Mouse (Mus musculus) cerebellum, adult 2 months (tissue): Measurements from ENCODE around the gene Hoxa7.

ENCODE experiments used
- CTCF ChIP-seq: fragments of 200-500 bp; IDR thresholded peaks from 2 replicates; pipeline ENCODE4 v1.5.1; 2011; ENCODE audit warnings: low read depth, mild to moderate bottlenecking, control low read depth, low read length, moderate library complexity, borderline replicate concordance; ENCODE audit not compliant: insufficient read depth
- POLR2A ChIP-seq: fragments of 200-500 bp; IDR thresholded peaks from 2 replicates; pipeline ENCODE4 v1.6.1; 2011; ENCODE audit warnings: low read length, control low read depth, borderline replicate concordance; ENCODE audit not compliant: insufficient read depth

DNA sequence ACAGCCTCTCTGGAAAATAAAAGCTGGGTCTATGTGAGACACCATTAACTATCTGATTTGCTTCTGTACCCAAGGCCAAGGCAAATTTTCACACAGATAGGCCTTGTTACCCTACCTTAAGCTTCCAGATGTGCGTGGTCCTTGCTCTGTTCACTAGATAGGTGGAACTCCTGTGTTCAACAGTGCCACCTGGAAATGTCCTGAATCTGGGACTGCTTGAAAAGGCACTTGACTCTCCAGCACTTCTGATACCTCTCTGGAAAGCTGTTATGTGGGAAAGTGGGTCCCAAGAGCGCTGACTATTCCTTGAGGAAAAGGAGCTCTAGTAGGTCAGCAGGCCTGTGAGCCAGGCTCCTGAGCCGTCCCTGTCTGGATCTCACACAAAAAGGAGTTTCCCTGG lies 15.2 kb upstream of the Hoxa7 start:
- no peak for TF ChIP-seq POLR2A
- TF ChIP-seq CTCF: no peak
